Mouse (Mus musculus): ENCODE measurements around the gene Ifngr2.

DNA sequence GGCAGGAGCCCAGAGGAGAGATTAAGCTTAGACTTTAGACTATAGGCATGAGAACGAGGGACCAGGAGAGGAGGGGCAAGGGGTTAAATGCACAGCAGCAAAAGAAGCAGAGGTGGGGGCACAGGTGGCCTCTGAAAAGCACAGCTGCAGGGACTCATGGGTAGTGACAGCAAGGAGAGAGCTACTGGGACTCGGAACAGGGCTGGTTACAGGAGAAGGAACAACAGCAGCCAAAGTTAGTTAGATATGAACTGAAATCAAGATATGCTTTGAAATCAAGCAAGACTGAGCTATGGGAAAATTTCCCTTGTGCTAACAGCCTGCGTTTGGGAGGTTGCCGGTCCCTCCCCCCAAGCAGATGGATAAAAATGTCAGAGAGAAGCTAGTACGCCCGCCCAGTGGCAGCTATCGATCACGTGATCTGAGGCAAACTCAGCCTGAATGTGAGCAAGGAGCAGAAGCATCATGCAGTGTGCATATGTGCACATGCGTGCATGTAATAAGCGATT, 5.2 kb upstream of the Ifngr2 start:
- TF ChIP-seq EP300 (IDR thresholded peaks at IDR 0.05; ENCODE audit: insufficient read depth, low read depth, low read length) (no peak), POLR2A (IDR thresholded peaks at IDR 0.05; ENCODE audit: insufficient read depth, low read depth, low read length) (no peak)
